Mouse (Mus musculus) cerebellum, adult 9-10 months (tissue): ENCODE measurements around the gene Lgr5.
A peak's percentile ranks its signal among the peaks of the same experiment; 100 is the strongest.

Experiments
- DNase-seq: peaks from one replicate; pipeline ENCODE4 v3.0.0; 2022

Gene Lgr5

DNA sequence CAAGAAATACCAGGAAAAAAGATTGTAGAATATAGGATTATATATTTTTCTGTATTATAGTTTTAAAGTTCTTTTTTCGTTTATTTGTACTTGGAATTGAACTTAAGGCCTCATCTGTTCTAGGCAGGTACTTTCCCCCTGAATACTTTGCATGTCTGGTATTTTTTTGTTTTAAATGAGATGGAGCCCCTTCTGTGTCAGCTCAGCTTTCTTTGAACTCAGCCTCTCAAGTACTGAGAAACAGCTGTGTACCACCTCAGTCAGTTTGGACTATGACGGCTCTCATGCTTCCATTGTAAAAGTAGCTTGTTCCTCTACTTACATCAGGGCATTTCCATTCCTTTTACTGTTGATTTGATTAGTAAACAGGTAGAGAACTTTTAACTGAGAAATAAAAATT is 174.1 kb downstream of the Lgr5 start:
- no peak for DNase-seq

DNA sequence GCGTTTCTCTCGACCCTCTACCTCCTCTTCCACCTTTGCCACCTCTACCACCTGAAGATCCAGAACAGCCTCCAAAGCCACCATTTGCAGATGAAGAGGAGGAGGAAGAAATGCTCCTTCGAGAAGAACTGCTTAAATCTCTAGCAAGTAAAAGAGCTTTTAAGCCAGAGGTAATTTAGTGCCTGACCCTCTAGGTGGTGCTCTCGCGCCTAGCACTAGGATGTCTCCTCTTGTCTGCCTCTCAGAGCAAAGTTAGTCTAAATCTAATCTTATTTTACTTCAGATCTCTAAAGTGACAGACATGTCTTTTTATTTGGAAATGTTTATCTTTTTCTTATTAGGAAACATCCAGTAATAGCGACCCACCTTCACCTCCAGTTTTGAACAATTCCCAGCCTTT is 181.2 kb downstream of the Lgr5 start:
- DNase-seq = peak; percentile 42
